Mouse (Mus musculus) forebrain, embryonic 14.5 days (tissue): Measurements from ENCODE around the gene Gm10309. TPM values are rescaled to one million over a fixed set of nuclear protein-coding genes. Genes with fewer than 3 reads are reported as not detected.
A peak's percentile ranks its signal among the peaks of the same experiment; 100 is the strongest.
"Not testable (repeated sequence)": the region's sequence is repeated elsewhere in the genome, so short reads cannot be mapped to it uniquely, and the experiment has no call there.

Source experiments
- ATAC-seq: fragments of 200-750 bp; cut with Nextera tagmentation; 2 replicates; pipeline ENCODE4 v1.8.0; 2017; ENCODE audit warnings: mild to moderate bottlenecking, moderate library complexity
- DNase-seq: peaks from one replicate; pipeline ENCODE4 v3.0.0-alpha.2; 2015; ENCODE audit warnings: low spot score
- H3K27ac ChIP-seq: fragments of 300-500 bp; sonication (generic); 2 replicates; pipeline ENCODE4 v1.5.1; 2014; ENCODE audit warnings: low read depth, mild to moderate bottlenecking, control low read depth, low read length, moderate library complexity
- H3K27me3 ChIP-seq: fragments of 300-500 bp; sonication (generic); replicated peaks from 2 replicates; pipeline ENCODE4 v1.6.1; 2014; ENCODE audit warnings: low read length, control low read depth, mixed read lengths; ENCODE audit not compliant: control insufficient read depth, insufficient read depth
- H3K36me3 ChIP-seq: fragments of 300-500 bp; sonication (generic); 2 replicates; pipeline ENCODE4 v1.6.1; 2014; ENCODE audit warnings: low read length, control low read depth; ENCODE audit not compliant: control insufficient read depth, insufficient read depth
- H3K4me1 ChIP-seq: fragments of 300-500 bp; sonication (generic); 2 replicates; pipeline ENCODE4 v1.6.1; 2014; ENCODE audit warnings: antibody characterized with exemption, low read length, control low read depth; ENCODE audit not compliant: control insufficient read depth, insufficient read depth
- H3K4me2 ChIP-seq: fragments of 300-500 bp; sonication (generic); 2 replicates; pipeline ENCODE4 v1.6.1; 2014; ENCODE audit warnings: mild to moderate bottlenecking, control low read depth, low read length
- H3K4me3 ChIP-seq: fragments of 300-500 bp; sonication (generic); 2 replicates; pipeline ENCODE4 v1.5.1; 2014; ENCODE audit warnings: low read depth, low read length, control low read depth
- H3K9ac ChIP-seq: fragments of 300-500 bp; sonication (generic); 2 replicates; pipeline ENCODE4 v1.6.1; 2014; ENCODE audit warnings: mild to moderate bottlenecking, low read length, control low read depth, moderate library complexity
- H3K9me3 ChIP-seq: fragments of 300-500 bp; sonication (generic); replicated peaks from 2 replicates; pipeline ENCODE4 v1.6.1; 2016; ENCODE audit warnings: low read length, control low read depth, mixed read lengths; ENCODE audit not compliant: control insufficient read depth
- WGBS: fragments of 180-500 bp; shearing (Covaris S2); extraction: QIAGEN DNeasy Blood & Tissue Kit; methylation state at CpG from one replicate; pipeline ENCODE4 v1.1.7; 2014; 5-methylcytosine and 5-hydroxymethylcytosine counted together
- polyA plus RNA-seq: library from polyadenylated mRNA; unstranded; fragments of >200 nt; fragmentation: Nextera tagmentation; extraction: Ambion mirVana; gene quantifications from 2 replicates; pipeline ENCODE4 v1.2.1, GENCODE M21; 2014

Gene Gm10309
- polyA plus RNA-seq, 1 experiment from 2014 or later = not detected

DNA sequence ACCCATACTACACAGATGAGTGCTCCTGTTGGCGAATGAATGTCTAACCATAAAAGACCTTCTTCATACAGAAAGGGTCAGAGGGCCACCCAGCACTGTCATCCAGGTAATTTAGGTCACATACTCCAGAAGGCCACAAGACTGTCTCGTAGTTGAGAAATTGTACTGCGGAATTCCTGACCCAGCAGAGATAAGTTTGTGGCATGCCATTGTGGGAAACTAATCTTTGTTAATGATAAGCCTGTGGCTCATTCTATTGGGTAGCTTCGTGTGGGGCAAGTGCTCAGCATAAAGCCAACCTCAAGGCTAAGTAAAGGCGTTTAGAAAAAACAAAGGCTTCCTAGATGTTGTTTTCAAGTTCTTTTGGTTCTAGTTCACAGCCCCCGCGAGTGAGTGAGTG lies 12.7 kb downstream of the Gm10309 start:
- Histone ChIP-seq H3K27ac (no peak overlapping the region), H3K4me2 (no peak overlapping the region), H3K9me3 (no peaks in the 10 kb centered on the region), H3K27me3 (no peaks in the 10 kb centered on the region), H3K4me3 (no peak overlapping the region), H3K9ac (no peak overlapping the region), H3K36me3 (0 out of 2 replicates have a peak, but pooled peaks cover 3% of the 10 kb centered on the region), H3K4me1 (no peaks in the 10 kb centered on the region)
- WGBS = 89% methylated on average over 7 of the region's 7 CpGs
- DNase-seq = no peak
- ATAC-seq = no peak

- no peak overlapping the region for H3K4me2 ChIP-seq
- 89% methylated on average over 10 of the region's 10 CpGs for WGBS
- 0 out of 2 replicates have a peak, but pooled peaks cover 3% of the 10 kb centered on the region for H3K36me3 ChIP-seq
- ATAC-seq = no peak
- no peaks in the 10 kb centered on the region for H3K9me3 ChIP-seq
- H3K9ac ChIP-seq = no peak overlapping the region
- no peak for DNase-seq
- H3K4me1 ChIP-seq = no peaks in the 10 kb centered on the region
- H3K27me3 ChIP-seq = no peaks in the 10 kb centered on the region
- no peak overlapping the region for H3K27ac ChIP-seq
- no peak overlapping the region for H3K4me3 ChIP-seq
Measured at GRCm38 (mm10) chr17:86489827-86490226, 15.2 kb downstream of the Gm10309 start.

- DNase-seq = no peak
- H3K9ac ChIP-seq = no peak overlapping the region
- H3K4me1 ChIP-seq = no peaks in the 10 kb centered on the region
- no peaks in the 10 kb centered on the region for H3K27me3 ChIP-seq
- no peak for ATAC-seq
- WGBS = 87% methylated on average over 3 of the region's 3 CpGs
- H3K4me3 ChIP-seq = no peak overlapping the region
- H3K36me3 ChIP-seq = 0 out of 2 replicates have a peak, but pooled peaks cover 3% of the 10 kb centered on the region
- H3K9me3 ChIP-seq = no peaks in the 10 kb centered on the region
- H3K4me2 ChIP-seq = no peak overlapping the region
- no peak overlapping the region for H3K27ac ChIP-seq
Measured at GRCm38 (mm10) chr17:86487450-86487849, 17.6 kb downstream of the Gm10309 start.

- ATAC-seq (no peak), DNase-seq (no peak)
- Histone ChIP-seq H3K4me3 (no peak overlapping the region), H3K4me1 (no peaks in the 10 kb centered on the region), H3K9me3 (no peaks in the 10 kb centered on the region), H3K36me3 (no peaks in the 10 kb centered on the region), H3K4me2 (no peak overlapping the region), H3K9ac (no peak overlapping the region), H3K27ac (no peak overlapping the region), H3K27me3 (no peaks in the 10 kb centered on the region)
- 84% methylated on average over 5 of the region's 5 CpGs for WGBS
Measured at GRCm38 (mm10) chr17:86486657-86487056, 18.4 kb downstream of the Gm10309 start.

DNA sequence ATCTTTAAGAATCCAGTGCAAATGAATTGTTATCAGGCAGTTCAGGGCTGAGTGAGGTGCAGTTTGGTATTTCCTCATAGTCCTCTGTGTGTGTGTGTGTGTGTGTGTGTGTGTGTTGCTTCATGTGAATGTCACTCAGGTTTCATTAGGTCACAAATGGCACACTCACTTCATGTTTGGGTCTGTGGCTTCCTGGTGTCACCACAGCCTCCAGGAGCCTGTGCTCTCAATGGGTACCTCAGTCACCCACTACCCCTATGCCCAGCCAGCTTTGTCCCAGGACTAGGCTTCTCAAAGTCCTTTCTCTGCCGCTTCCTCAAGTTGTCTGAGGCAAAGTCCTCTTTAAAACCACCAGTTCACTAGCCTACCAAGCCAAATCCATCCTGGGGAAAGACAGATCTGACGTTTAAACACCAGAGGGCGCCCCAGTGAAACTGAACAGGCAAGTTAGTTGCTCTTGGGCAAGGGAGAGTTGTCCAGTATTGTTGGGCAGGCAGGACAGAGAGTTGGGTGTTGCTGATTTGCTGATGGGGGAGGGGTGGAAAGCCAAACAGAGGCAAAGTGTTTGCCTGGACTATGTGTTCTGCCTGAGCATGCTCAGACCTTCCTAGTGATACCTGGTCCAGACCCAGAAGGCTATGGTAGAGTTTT lies 20.8 kb downstream of the Gm10309 start:
- no peak overlapping the region for H3K27ac ChIP-seq
- H3K9me3 ChIP-seq = no peaks in the 10 kb centered on the region
- H3K4me2 ChIP-seq = no peak overlapping the region
- H3K36me3 ChIP-seq = no peaks in the 10 kb centered on the region
- ATAC-seq (peak; percentile 60), DNase-seq (peak; percentile 80)
- no peak overlapping the region for H3K4me3 ChIP-seq
- 11% methylated on average over 3 of the region's 3 CpGs for WGBS
- no peak overlapping the region for H3K9ac ChIP-seq
- H3K4me1 ChIP-seq = no peaks in the 10 kb centered on the region
- no peaks in the 10 kb centered on the region for H3K27me3 ChIP-seq

GRCm38 (mm10) chr17:86482675-86483074 lies 22.4 kb downstream of the Gm10309 start:
- DNase-seq (no peak), ATAC-seq (no peak)
- H3K4me2 ChIP-seq = no peak overlapping the region
- WGBS = 91% methylated on average over 10 of the region's 10 CpGs
- H3K27me3 ChIP-seq = no peaks in the 10 kb centered on the region
- H3K9ac ChIP-seq = no peak overlapping the region
- no peaks in the 10 kb centered on the region for H3K36me3 ChIP-seq
- no peak overlapping the region for H3K4me3 ChIP-seq
- no peak overlapping the region for H3K27ac ChIP-seq
- H3K4me1 ChIP-seq = no peaks in the 10 kb centered on the region
- no peaks in the 10 kb centered on the region for H3K9me3 ChIP-seq

- no peak overlapping the region for H3K4me3 ChIP-seq
- no peak overlapping the region for H3K4me2 ChIP-seq
- no peak for DNase-seq
- no peaks in the 10 kb centered on the region for H3K27me3 ChIP-seq
- whole genome bisulfite sequencing = 90% methylated on average over 10 of the region's 10 CpGs
- H3K27ac ChIP-seq = no peak overlapping the region
- no peaks in the 10 kb centered on the region for H3K36me3 ChIP-seq
- H3K9me3 ChIP-seq = no peaks in the 10 kb centered on the region
- H3K4me1 ChIP-seq = no peaks in the 10 kb centered on the region
- ATAC-seq = no peak
- H3K9ac ChIP-seq = no peak overlapping the region
Measured at GRCm38 (mm10) chr17:86479406-86479805, 25.6 kb downstream of the Gm10309 start.

DNA sequence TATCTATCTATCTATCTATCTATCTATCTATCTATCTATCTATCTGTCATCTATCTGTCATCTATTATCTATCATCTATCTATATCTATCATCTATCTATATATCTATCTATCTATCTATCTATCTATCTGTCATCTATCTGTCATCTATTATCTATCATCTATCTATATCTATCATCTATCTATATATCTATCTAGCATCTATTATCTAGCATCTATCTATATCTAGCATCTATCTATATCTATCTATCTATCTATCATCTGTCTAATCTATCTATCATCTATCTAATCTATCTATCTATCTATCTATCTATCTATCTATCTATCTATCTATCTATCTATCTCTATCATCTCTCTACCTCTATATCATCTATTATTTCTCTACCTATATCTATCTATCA lies 27.6 kb downstream of the Gm10309 start:
- ATAC-seq, H3K4me3 ChIP-seq, H3K27ac ChIP-seq, H3K4me2 ChIP-seq, H3K27me3 ChIP-seq, H3K9ac ChIP-seq, H3K4me1 ChIP-seq, DNase-seq, H3K36me3 ChIP-seq, H3K9me3 ChIP-seq: not testable (repeated sequence)

GRCm38 (mm10) chr17:86476674-86477073 lies 28.4 kb downstream of the Gm10309 start:
- DNase-seq (no peak), ATAC-seq (no peak)
- no peaks in the 10 kb centered on the region for H3K4me1 ChIP-seq
- no peak overlapping the region for H3K4me2 ChIP-seq
- no peak overlapping the region for H3K9ac ChIP-seq
- no peak overlapping the region for H3K4me3 ChIP-seq
- 89% methylated on average over 10 of the region's 10 CpGs for WGBS
- no peaks in the 10 kb centered on the region for H3K9me3 ChIP-seq
- no peaks in the 10 kb centered on the region for H3K27me3 ChIP-seq
- no peak overlapping the region for H3K27ac ChIP-seq
- H3K36me3 ChIP-seq = no peaks in the 10 kb centered on the region
